ENCODE assay signal across 19 mouse cellular contexts in the genomic region with DNA sequence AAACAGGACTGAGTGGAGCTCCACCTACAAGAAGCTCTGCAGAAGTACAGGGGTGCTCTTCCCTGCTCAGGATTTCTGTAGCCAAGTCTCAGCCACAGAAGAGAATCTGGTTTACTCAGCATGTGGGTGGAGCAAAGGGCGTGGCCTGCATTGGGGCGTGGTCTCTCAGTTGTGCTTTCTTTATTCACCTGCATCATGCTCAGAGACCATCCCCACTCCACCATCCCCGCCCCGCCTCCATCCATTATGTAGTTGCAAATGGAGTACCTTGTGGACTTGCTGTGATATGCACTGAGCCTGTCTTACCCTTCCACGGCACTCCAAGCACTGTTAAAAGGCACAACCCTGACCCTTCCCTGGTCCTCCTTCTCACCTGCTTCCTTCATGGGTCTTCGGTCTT.
DNase-seq lines count a peak whose midpoint lies in the region; ATAC-seq and TF ChIP-seq lines count a peak whose summit lies in the region.
"Had no signal": no experiment of that assay in that cellular context is flagged by ENCODE, and none has a peak within 500 bp of the region (broad histone marks: within the 10 kb centered on the region; RNA-seq: fewer than 3 reads in every experiment).

No protein-coding gene starts in this region.

- H3K9me3 ChIP-seq in forebrain, embryonic 12.5 days, result no peaks in the 10 kb centered on the region
- H3K9me3 ChIP-seq in forebrain, embryonic 11.5 days (ENCODE audit: control insufficient read depth, low read length), result no peaks in the 10 kb centered on the region
- H3K9me3 ChIP-seq in E14TG2a.4 (ENCODE audit: low read length), result no peaks in the 10 kb centered on the region
- H3K9me3 ChIP-seq in forebrain, embryonic 16.5 days (ENCODE audit: control insufficient read depth, low read length), result no peaks in the 10 kb centered on the region
- H3K9me3 ChIP-seq: heart, embryonic 15.5 days had no signal

- H3K27me3 ChIP-seq in forebrain, embryonic 12.5 days, result no peaks in the 10 kb centered on the region
- H3K27me3 ChIP-seq in forebrain, embryonic 11.5 days (ENCODE audit: control insufficient read depth, insufficient read depth, low read length), result no peaks in the 10 kb centered on the region
- H3K27me3 ChIP-seq in E14TG2a.4 (ENCODE audit: insufficient read depth, low read length), result no peaks in the 10 kb centered on the region
- no peaks in the 10 kb centered on the region for H3K27me3 ChIP-seq in forebrain, embryonic 16.5 days (replicated peaks; ENCODE audit: control insufficient read depth, insufficient read depth, low read length)
- H3K27me3 ChIP-seq: heart, embryonic 15.5 days had no signal

- H3K9ac ChIP-seq in forebrain, embryonic 12.5 days, result no peak overlapping the region
- H3K9ac ChIP-seq in forebrain, embryonic 11.5 days (ENCODE audit: low read length), result no peak overlapping the region
- no peak overlapping the region for H3K9ac ChIP-seq in forebrain, embryonic 16.5 days (replicated peaks; ENCODE audit: low read depth, low read length)
- H3K9ac ChIP-seq: heart, embryonic 15.5 days had no signal

- H3K27ac ChIP-seq in forebrain, embryonic 12.5 days, result no peak overlapping the region
- H3K27ac ChIP-seq in forebrain, embryonic 11.5 days (ENCODE audit: low read depth, low read length), result no peak overlapping the region
- no peak overlapping the region for H3K27ac ChIP-seq in forebrain, embryonic 16.5 days (ENCODE audit: low read length)
- H3K27ac ChIP-seq: gastrocnemius, adult 2 months; heart, embryonic 15.5 days had no signal

- 0 out of 2 replicates have a peak, but pooled peaks have one; percentile 9 for ATAC-seq in forebrain, embryonic 12.5 days (ENCODE audit: low FRiP score)
- ATAC-seq in forebrain, embryonic 11.5 days (replicated peaks; ENCODE audit: low FRiP score), result no peak
- 0 out of 2 replicates have a peak, but pooled peaks have one; percentile 11 for ATAC-seq in forebrain, embryonic 16.5 days
- ATAC-seq: intestine, postnatal 0 days; lung, postnatal 0 days had no signal

- no peak overlapping the region for H3K4me3 ChIP-seq in forebrain, embryonic 12.5 days (replicated peaks)
- H3K4me3 ChIP-seq in forebrain, embryonic 11.5 days (ENCODE audit: low read depth, low read length), result no peak overlapping the region
- no peak overlapping the region for H3K4me3 ChIP-seq in lung, adult 2 months (replicated peaks; ENCODE audit: extremely low read depth, low read depth, low read length)
- H3K4me3 ChIP-seq in E14TG2a.4 (replicated peaks; ENCODE audit: low read length), result 0 out of 2 replicates have a peak overlapping the region, but pooled peaks have one; percentile 17
- H3K4me3 ChIP-seq in forebrain, embryonic 16.5 days (replicated peaks; ENCODE audit: low read length), result no peak overlapping the region
- H3K4me3 ChIP-seq: gastrocnemius, adult 2 months; heart, embryonic 15.5 days had no signal

- no peak overlapping the region for H3K4me2 ChIP-seq in forebrain, embryonic 12.5 days
- no peak overlapping the region for H3K4me2 ChIP-seq in forebrain, embryonic 11.5 days (ENCODE audit: low read depth, low read length, severe bottlenecking)
- no peak overlapping the region for H3K4me2 ChIP-seq in forebrain, embryonic 16.5 days (ENCODE audit: low read length)
- H3K4me2 ChIP-seq: heart, embryonic 15.5 days; liver, embryonic 11.5 days had no signal

- 0 out of 2 replicates have a peak, but pooled peaks cover 2% of the 10 kb centered on the region for H3K4me1 ChIP-seq in forebrain, embryonic 12.5 days
- no peaks in the 10 kb centered on the region for H3K4me1 ChIP-seq in forebrain, embryonic 11.5 days (replicated peaks; ENCODE audit: control insufficient read depth, insufficient read depth, low read length)
- H3K4me1 ChIP-seq in lung, adult 2 months (ENCODE audit: control insufficient read depth, insufficient read depth, low read length), result no peaks in the 10 kb centered on the region
- peaks cover 25% of the 10 kb centered on the region for H3K4me1 ChIP-seq in E14TG2a.4 (replicated peaks; ENCODE audit: low read depth, low read length)
- 0 out of 2 replicates have a peak, but pooled peaks cover 5% of the 10 kb centered on the region for H3K4me1 ChIP-seq in forebrain, embryonic 16.5 days (replicated peaks; ENCODE audit: control insufficient read depth, insufficient read depth, low read length)
- H3K4me1 ChIP-seq: heart, embryonic 15.5 days had no signal

- 38% methylated on average over 6 of the region's 6 CpGs for WGBS in forebrain, embryonic 12.5 days
- 39% methylated on average over 6 of the region's 6 CpGs for WGBS in forebrain, embryonic 11.5 days
- WGBS in lung, adult 2 months, result 52% methylated on average over 6 of the region's 6 CpGs
- 44% methylated on average over 6 of the region's 6 CpGs for WGBS in forebrain, embryonic 16.5 days

- DNase-seq in forebrain, embryonic 11.5 days (ENCODE audit: low spot score), result no peak
- DNase-seq in lung, postnatal 10 days, result peak; percentile 2
- no peak for DNase-seq in lung, adult 2 months
- DNase-seq in heart, postnatal 4 days, result no peak
- no peak for DNase-seq in frontal cortex, postnatal 36 days (ENCODE audit: low spot score in 2 of 2)
- DNase-seq: adrenal gland, postnatal 10 days; cerebellum, adult 9-10 months; gastrocnemius, adult 2 months; heart, adult 18-20 months; kidney, postnatal 10 days; layer of hippocampus, adult 9-11 months; right cerebral cortex, postnatal 4 days had no signal

- no peak for TF ChIP-seq CTCF in lung, adult 2 months (IDR thresholded peaks at IDR 0.05; ENCODE audit: insufficient read depth, low read length)
- no peak for TF ChIP-seq CTCF in E14TG2a.4 (conservative IDR thresholded peaks at IDR 0.05; ENCODE audit: low read length)

- no peak for TF ChIP-seq POLR2A in lung, adult 2 months (IDR thresholded peaks at IDR 0.05; ENCODE audit: borderline replicate concordance, extremely low read depth, low read depth, low read length)

- no peaks in the 10 kb centered on the region for H3K36me3 ChIP-seq in forebrain, embryonic 12.5 days (replicated peaks)
- H3K36me3 ChIP-seq in forebrain, embryonic 11.5 days (ENCODE audit: control insufficient read depth, insufficient read depth, low read length), result no peaks in the 10 kb centered on the region
- no peaks in the 10 kb centered on the region for H3K36me3 ChIP-seq in E14TG2a.4 (ENCODE audit: insufficient read depth, low read length)
- no peaks in the 10 kb centered on the region for H3K36me3 ChIP-seq in forebrain, embryonic 16.5 days (ENCODE audit: control insufficient read depth, insufficient read depth)
- H3K36me3 ChIP-seq: heart, embryonic 15.5 days had no signal
